ENCODE assay signal across 8 mouse cellular contexts in the genomic region with DNA sequence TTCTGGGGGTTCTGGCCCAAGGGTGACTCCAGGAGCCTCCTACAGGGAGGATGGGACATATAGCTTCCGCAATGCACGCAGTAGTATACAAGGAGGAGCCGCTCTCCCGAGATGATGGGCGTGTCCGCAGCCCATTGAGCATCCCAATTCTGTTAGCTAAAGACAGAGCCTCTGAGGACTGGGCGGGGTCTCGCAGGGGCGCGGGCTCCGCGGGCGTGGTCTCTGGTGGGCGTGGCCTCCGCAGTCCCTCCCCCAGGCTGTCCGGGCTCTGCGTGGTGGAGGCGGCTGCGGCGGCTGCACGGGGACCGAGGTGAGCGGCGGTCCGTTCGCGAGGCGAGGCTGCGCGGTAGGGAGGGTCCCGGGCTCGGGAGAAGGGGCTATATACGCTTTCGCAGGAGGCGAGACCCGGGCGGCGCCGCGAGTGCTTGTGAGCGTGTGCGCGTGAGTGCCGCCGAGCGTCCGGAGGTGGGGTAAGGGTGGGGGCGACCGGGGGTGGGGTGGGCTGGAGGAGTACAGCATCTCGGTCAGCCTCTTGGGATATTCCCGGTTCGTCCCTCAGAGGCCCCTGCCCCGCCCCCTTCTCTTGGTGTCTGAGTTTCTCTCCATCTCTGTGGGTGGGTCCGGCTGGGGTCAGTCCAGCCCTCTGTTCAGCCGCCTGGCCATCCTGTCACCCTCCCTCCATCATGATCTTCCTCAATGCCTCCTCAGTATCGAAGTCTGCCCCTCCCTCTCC. TPM values are rescaled to one million over a fixed set of nuclear protein-coding genes. Genes with fewer than 3 reads are reported as not detected.
DNase-seq lines count a peak whose midpoint lies in the region; ATAC-seq lines count a peak whose summit lies in the region.

No protein-coding gene starts in this region.

- peak overlapping the region; percentile 66 for H3K27ac ChIP-seq in embryonic facial prominence, embryonic 10.5 days (replicated peaks)
- H3K27ac ChIP-seq in heart, embryonic 12.5 days (ENCODE audit: poor library complexity, severe bottlenecking) = no peak overlapping the region
- no peak overlapping the region for H3K27ac ChIP-seq in kidney, embryonic 16.5 days (ENCODE audit: low read length)
- no peak overlapping the region for H3K27ac ChIP-seq in lung, embryonic 16.5 days (ENCODE audit: low read length)

- H3K4me1 ChIP-seq in embryonic facial prominence, embryonic 10.5 days = peaks cover 41% of the 10 kb centered on the region
- peaks cover 35% of the 10 kb centered on the region for H3K4me1 ChIP-seq in heart, embryonic 12.5 days (replicated peaks)
- H3K4me1 ChIP-seq in kidney, embryonic 16.5 days (ENCODE audit: insufficient read depth, low read length) = peaks cover 14% of the 10 kb centered on the region
- H3K4me1 ChIP-seq in lung, embryonic 16.5 days (replicated peaks; ENCODE audit: control insufficient read depth, insufficient read depth, low read length) = peaks cover 11% of the 10 kb centered on the region

- peaks cover 59% of the 10 kb centered on the region for H3K27me3 ChIP-seq in embryonic facial prominence, embryonic 10.5 days (replicated peaks; ENCODE audit: low read depth, poor library complexity, severe bottlenecking)
- H3K27me3 ChIP-seq in heart, embryonic 12.5 days (replicated peaks) = peaks cover 20% of the 10 kb centered on the region; the same call in 1 of the 2 replicates
- H3K27me3 ChIP-seq in kidney, embryonic 16.5 days (ENCODE audit: insufficient read depth, low read length) = no peaks in the 10 kb centered on the region
- peaks cover 2% of the 10 kb centered on the region; the same call in 1 of the 2 replicates for H3K27me3 ChIP-seq in lung, embryonic 16.5 days (ENCODE audit: control insufficient read depth, insufficient read depth, low read depth, low read length)

- peak overlapping the region; percentile 74 for H3K9ac ChIP-seq in heart, embryonic 12.5 days
- H3K9ac ChIP-seq in kidney, embryonic 16.5 days (replicated peaks; ENCODE audit: low read length) = peak overlapping the region; percentile 66
- peak overlapping the region; percentile 65 for H3K9ac ChIP-seq in lung, embryonic 16.5 days (ENCODE audit: low read length)

- H3K9me3 ChIP-seq in embryonic facial prominence, embryonic 10.5 days = no peaks in the 10 kb centered on the region
- no peaks in the 10 kb centered on the region for H3K9me3 ChIP-seq in heart, embryonic 12.5 days (replicated peaks)
- no peaks in the 10 kb centered on the region for H3K9me3 ChIP-seq in kidney, embryonic 16.5 days (ENCODE audit: low read length)
- no peaks in the 10 kb centered on the region for H3K9me3 ChIP-seq in lung, embryonic 16.5 days (ENCODE audit: control insufficient read depth, low read length)

- 1% methylated on average over 55 of the region's 56 CpGs for WGBS in embryonic facial prominence, embryonic 10.5 days
- WGBS in heart, embryonic 12.5 days = 1% methylated on average over 53 of the region's 56 CpGs
- WGBS in kidney, embryonic 16.5 days = under 1% methylated on average over 56 of the region's 56 CpGs
- WGBS in lung, embryonic 16.5 days = under 1% methylated on average over 46 of the region's 56 CpGs

- DNase-seq in 3T3-L1 (ENCODE audit: low read depth, low spot score) (peak; percentile 66), NIH3T3 (ENCODE audit: low read depth) (peak; percentile 85)
- DNase-seq in embryonic facial prominence, embryonic 10.5 days (ENCODE audit: low spot score) = peak; percentile 90
- peak; percentile 71 for DNase-seq in ovary, adult 18-20 months (ENCODE audit: low spot score)
- peak; percentile 58 to 72 for DNase-seq in thymus, postnatal 10 days (ENCODE audit: low spot score in 2 of 2)

- peak overlapping the region; percentile 66 for H3K4me3 ChIP-seq in embryonic facial prominence, embryonic 10.5 days
- peak overlapping the region; percentile 62 for H3K4me3 ChIP-seq in heart, embryonic 12.5 days
- H3K4me3 ChIP-seq in kidney, embryonic 16.5 days (ENCODE audit: low read length) = peak overlapping the region; percentile 60
- peak overlapping the region; percentile 58 for H3K4me3 ChIP-seq in lung, embryonic 16.5 days (ENCODE audit: low read length)

- H3K4me2 ChIP-seq in heart, embryonic 12.5 days = peak overlapping the region; percentile 95
- peak overlapping the region; percentile 83 for H3K4me2 ChIP-seq in kidney, embryonic 16.5 days (replicated peaks; ENCODE audit: low read depth, low read length)
- peak overlapping the region; percentile 94 for H3K4me2 ChIP-seq in lung, embryonic 16.5 days (ENCODE audit: low read depth, low read length)

- no peaks in the 10 kb centered on the region for H3K36me3 ChIP-seq in embryonic facial prominence, embryonic 10.5 days (replicated peaks)
- no peaks in the 10 kb centered on the region for H3K36me3 ChIP-seq in heart, embryonic 12.5 days
- H3K36me3 ChIP-seq in kidney, embryonic 16.5 days (ENCODE audit: insufficient read depth, low read length) = no peaks in the 10 kb centered on the region
- H3K36me3 ChIP-seq in lung, embryonic 16.5 days (ENCODE audit: control insufficient read depth, insufficient read depth, low read length) = no peaks in the 10 kb centered on the region

- ATAC-seq in heart, embryonic 12.5 days (ENCODE audit: insufficient number of reproducible peaks, low FRiP score) = peak; percentile 78
- peak; percentile 93 for ATAC-seq in kidney, embryonic 16.5 days (ENCODE audit: low FRiP score, low TSS enrichment)
- peak; percentile 94 for ATAC-seq in lung, embryonic 16.5 days (ENCODE audit: low read depth)

RNA-seq across cellular contexts. Expression of a gene that starts 6.3 kb away (rescaled TPM):
- polyA plus RNA-seq in embryonic facial prominence, embryonic 10.5 days (2016; fragmentation: Nextera tagmentation; extraction: Ambion mirVana) = 16.2 and 17.7 TPM in 2 replicates
- 23.1 and 25.5 TPM in 2 replicates for polyA plus RNA-seq in heart, embryonic 12.5 days (2016; fragmentation: Nextera tagmentation; extraction: Ambion mirVana)
- 43.4 and 44.1 TPM in 2 replicates for polyA plus RNA-seq in kidney, embryonic 16.5 days (2015; fragmentation: Nextera tagmentation; extraction: Ambion mirVana)
- polyA plus RNA-seq in lung, embryonic 16.5 days (2015; fragmentation: Nextera tagmentation; extraction: Ambion mirVana) = 18.1 and 18.3 TPM in 2 replicates

RNA-seq across cellular contexts. Expression of a gene that starts 56.7 kb away (rescaled TPM):
- 5.9 and 6.6 TPM in 2 replicates for polyA plus RNA-seq in embryonic facial prominence, embryonic 10.5 days (2016; fragmentation: Nextera tagmentation; extraction: Ambion mirVana)
- 3.4 and 4.0 TPM in 2 replicates for polyA plus RNA-seq in heart, embryonic 12.5 days (2016; fragmentation: Nextera tagmentation; extraction: Ambion mirVana)
- 12.3 and 13.8 TPM in 2 replicates for polyA plus RNA-seq in kidney, embryonic 16.5 days (2015; fragmentation: Nextera tagmentation; extraction: Ambion mirVana)
- 26.4 and 27.6 TPM in 2 replicates for polyA plus RNA-seq in lung, embryonic 16.5 days (2015; fragmentation: Nextera tagmentation; extraction: Ambion mirVana)
